Mouse (Mus musculus) hindbrain, embryonic 15.5 days (tissue): ENCODE measurements around the gene Pomgnt2. TPM values are rescaled to one million over a fixed set of nuclear protein-coding genes. Genes with fewer than 3 reads are reported as not detected.

Experiments
- polyA plus RNA-seq: library from polyadenylated mRNA; unstranded; fragments of >200 nt; fragmentation: Nextera tagmentation; extraction: Ambion mirVana; gene quantifications from 2 replicates; pipeline ENCODE4 v1.2.1, GENCODE M21; 2015

Gene Pomgnt2
- polyA plus RNA-seq, 1 experiment from 2014 or later, result 36.1 TPM

Other genes starting within 250 kb of the Pomgnt2 start
- gene Zfp651, start 237.8 kb downstream of the Pomgnt2 start, polyA plus RNA-seq, result 32.9 and 33.2 TPM in 2 replicates
- gene Klhl40, start 219.5 kb downstream of the Pomgnt2 start, polyA plus RNA-seq, result 1.4 and 1.8 TPM in 2 replicates
- 0.14 and 0.19 TPM in 2 replicates for gene Hhatl, start 204.6 kb downstream of the Pomgnt2 start, polyA plus RNA-seq
- gene Ccdc13, start 157.6 kb downstream of the Pomgnt2 start, polyA plus RNA-seq, result 3.2 and 3.5 TPM in 2 replicates
- gene Higd1a, start 138.7 kb downstream of the Pomgnt2 start, polyA plus RNA-seq, result 157 and 160 TPM in 2 replicates
- 2.9 and 3.0 TPM in 2 replicates for gene Ackr2, start 98.8 kb downstream of the Pomgnt2 start, polyA plus RNA-seq
- not detected in 2 replicates for gene Cyp8b1, start 80.8 kb downstream of the Pomgnt2 start, polyA plus RNA-seq
- 1.8 and 2.1 TPM in 2 replicates for gene Fam198a, start 46.1 kb downstream of the Pomgnt2 start, polyA plus RNA-seq
- gene Snrk, start 120.2 kb upstream of the Pomgnt2 start, polyA plus RNA-seq, result 71.9 and 80.2 TPM in 2 replicates